Mouse (Mus musculus): ENCODE results near the gene D630003M21Rik.

D630003M21Rik gene

DNA sequence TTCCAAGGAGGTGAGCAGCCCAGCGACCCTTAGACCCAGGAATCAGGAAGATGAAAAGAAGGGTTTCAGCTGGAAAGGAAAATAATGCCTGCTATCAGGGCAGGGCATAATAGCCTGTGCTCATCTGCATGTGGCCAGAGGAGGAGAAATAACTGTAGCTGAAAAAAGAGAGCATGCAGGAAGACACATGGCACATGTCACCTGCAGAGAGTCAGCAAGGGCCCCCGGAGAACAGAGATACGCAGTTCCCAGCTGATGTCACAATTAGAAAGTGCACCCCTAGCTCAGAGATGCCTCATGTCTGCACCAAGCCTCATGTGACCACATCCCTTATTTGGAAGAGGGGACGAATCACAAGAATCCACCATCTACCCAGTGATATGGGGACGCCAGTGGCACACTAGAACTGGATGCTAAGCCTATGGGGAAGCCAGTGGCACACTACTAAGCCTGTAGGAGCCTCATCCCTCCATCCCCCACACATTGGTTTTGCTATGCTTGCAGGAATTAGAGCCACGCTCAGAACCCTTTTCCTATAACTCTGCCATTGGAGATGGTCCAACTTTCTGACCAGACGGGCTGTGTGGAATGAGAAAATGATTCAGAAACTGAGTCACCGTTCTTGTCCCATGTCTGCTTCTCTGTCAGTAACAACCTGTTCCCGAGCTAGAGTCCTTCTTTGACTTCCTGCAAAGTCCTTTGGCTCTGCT is 61.4 kb downstream of the D630003M21Rik start:
- DNase-seq (ENCODE audit: low spot score in 2 of 2), result no peak

DNA sequence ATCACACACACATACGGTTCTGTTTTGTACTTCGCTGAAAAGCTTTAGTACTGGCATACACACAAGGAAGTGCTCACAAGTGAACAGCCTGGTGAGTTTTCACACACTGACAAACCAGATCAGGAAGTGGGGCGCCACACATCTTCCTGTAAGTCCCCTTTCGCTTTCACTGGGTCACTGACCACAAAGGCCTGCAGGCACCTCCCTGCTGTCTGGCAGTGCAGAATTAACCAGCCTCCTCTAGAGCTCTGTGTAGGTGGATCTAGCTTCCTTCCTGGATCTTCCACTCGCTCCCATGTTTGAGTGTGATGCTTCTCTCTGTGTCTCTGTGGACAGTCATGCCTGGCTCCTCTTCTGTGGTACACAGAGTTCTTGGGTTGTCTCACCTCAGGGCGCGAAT is 62.4 kb downstream of the D630003M21Rik start:
- DNase-seq (ENCODE audit: low spot score in 2 of 2), result no peak

DNA sequence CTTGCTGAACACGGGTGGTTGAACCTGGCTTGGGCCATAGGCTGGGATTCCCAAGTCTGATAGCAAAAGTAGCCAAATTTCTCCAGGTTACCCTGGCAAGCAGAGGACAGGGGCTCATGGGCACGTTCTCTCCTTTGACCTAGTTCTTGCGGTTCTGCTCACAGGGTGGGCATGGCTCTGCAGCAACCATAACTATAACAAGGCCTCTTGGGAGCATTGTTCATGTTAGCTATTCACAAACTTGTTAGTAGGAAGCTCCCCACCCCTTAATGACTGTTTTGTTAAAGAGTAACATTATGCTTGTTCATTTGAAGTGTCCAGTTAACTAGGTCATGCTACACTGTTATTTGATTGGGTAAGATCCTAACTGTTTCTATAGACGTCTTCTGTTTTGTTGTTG is 63.2 kb downstream of the D630003M21Rik start:
- DNase-seq (ENCODE audit: low spot score in 2 of 2), result no peak

DNA sequence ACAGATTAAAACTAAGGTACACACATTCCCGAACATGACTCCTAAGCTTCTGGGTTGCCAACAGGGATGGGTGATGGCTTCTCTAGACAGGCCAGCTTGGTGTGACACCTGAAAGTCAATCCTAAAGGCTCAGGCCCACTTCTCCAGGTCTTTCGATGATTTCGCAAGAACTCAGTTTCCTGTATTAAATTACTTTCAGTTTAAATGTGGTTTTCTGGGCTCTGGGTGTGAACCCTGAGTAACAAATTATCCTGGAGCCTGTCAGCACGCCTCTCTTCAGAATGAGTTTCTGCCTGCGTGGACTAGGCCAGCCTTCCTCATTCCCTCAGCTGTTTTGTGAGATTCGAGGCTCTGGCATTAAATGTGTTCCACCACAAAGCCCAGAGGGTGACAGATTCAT is 66.0 kb downstream of the D630003M21Rik start:
- no peak for DNase-seq (ENCODE audit: low spot score in 2 of 2)

DNA sequence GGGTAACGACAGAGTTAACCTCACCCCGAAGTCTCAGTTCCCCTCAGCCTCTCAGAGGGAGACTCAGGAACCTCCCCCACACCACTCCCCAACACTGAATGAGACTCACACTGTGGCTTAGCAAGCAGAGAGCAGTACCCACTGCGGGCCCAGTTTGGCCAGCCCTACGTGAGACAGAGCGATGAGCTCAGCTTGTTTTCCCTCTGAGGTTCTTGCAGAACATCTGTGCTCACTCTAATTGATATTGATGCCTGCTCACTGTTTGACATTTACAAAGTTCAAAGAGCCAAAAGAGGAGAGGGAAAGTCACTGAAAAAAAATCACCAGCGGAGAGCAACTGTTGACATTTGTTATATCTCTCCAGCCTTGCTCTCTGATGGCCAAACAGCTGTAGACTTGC is 67.3 kb downstream of the D630003M21Rik start:
- no peak for DNase-seq (ENCODE audit: low spot score in 2 of 2)

DNA sequence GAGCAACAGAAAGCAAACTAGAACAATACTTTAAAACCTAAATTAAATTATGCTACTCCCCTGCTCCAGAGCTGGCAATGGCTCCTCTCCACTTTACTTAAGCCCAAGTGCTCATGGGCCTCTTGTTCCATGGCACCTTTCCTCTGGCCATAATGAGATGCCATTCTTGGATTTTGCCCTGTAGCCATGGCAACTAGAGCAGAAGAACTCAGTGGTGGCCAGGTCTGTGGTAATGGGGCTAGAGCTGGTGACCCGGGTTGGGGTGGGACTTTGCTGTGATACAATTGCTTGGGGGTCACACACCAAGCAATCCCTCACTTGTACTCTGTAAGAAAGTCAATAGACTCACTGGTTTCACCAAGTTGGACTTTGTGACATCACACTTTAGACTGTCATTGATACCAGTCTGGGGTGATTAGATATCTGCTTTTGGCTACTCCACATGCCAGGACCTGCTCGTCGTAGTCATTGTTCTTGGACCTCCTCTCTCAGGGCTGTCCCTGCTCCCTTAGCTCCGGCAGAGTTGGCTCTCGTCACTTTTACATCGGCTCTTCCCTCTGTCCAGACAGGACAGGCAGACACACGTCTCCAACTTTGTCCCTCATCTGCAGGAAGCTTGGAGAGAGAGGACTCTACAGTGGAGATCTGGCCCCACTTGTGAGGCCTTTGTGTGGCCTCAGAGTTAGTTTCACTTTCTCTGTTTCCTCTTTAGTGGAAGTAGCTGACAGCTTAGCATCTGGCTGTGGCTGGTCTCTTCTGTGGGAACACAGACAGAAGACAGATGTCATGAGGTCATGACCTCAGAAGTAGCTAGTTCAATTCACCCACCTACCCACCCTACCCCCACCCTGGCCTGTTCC is 69.4 kb downstream of the D630003M21Rik start:
- no peak for DNase-seq (ENCODE audit: low spot score in 2 of 2)

DNA sequence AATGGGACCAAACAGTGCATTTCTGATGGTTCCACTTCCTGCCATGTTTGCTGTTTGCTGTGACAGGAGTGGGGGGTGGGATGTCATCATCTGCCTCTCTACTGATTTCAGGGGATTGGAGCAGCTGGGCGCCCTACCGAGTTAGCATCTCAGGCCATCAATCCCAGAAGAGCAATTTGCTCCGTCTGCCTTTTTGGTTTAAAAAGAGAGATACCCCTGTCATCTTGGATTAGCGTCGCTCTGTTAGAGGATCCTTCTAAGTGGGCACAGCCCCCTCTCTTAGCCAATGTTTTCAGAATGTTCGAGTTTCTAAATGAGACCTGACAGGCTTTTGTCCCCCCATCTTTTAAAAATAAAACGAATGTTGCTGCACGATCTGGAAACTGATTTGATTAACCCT is 71.4 kb downstream of the D630003M21Rik start:
- DNase-seq (ENCODE audit: low spot score in 2 of 2), result no peak

DNA sequence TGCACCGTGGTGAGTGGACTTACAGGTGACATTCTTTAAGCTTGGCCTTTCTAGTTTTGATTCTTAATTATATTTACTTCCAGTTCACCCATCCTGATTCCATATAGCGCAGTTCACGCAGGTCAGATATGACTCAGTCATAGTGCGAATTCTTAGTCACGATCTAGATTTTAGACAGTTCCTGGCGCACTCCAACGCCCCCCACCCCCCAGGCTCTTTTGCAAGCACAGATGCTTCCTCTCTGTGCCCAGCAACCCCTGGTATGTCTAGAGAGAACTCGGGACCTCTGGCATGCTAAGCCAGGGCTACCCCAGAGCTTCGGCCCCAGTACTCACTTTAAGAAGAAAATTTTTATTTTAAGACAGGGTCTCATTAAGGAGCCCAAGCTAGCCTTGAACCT is 72.5 kb downstream of the D630003M21Rik start:
- DNase-seq (ENCODE audit: low spot score in 2 of 2), result no peak

DNA sequence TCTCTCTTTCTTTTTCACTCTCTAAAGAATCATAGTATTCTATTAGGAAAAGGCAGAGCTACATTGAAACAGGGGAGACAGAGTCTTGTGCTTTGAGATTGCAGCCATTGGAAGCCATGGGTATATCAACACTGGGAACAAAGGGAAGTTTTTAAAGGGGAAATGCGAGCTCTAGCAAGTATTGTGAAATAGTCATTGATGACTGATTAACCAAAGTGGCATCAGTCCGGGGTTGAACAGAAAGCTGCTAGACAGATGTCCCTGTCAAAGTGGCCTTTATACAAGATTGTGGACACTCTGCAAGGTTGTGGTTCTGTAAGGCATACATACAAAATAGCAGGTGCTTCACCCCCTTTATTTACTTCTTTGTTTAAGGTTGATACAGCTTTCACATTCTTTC is 73.4 kb downstream of the D630003M21Rik start:
- no peak for DNase-seq (ENCODE audit: low spot score in 2 of 2)

DNA sequence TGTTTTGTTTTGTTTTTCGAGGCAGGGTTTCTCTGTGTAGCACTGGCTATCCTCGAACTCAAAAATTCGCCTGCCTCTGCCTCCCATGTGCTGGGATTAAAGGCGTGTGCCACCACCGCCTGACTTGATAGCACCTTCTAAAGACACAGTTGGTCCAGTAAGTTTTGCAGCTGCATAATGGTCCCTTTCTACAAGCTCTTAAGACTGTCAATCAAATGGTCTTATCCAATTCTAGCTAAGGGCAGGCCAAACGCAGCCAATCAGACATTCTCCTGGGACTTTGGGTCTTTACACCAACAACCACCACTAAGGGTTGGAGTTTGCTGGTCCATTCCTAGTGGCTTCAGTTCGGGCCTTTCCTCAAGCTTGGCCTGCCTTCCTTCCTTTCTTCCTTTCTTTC is 73.9 kb downstream of the D630003M21Rik start:
- no peak for DNase-seq (ENCODE audit: low spot score in 2 of 2)

DNA sequence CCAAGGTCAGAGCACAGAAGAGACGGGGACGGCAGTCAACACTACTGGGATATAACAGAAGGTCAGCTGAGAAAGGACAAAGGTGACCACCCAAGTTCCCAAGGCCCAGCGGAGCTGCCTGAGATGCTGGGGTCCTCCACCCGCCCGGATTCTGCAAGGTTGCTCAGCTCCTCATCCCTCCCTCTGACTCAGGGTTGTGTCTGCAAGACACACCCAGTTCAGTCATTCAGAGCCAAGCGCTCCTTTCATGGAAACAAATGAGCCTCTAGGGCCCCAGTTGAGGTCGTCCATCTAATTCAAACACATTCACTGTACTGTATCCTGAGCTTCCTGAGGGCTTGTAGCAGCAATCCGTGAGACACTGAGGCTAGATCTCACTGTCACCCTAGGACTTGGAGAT is 74.4 kb downstream of the D630003M21Rik start:
- DNase-seq (ENCODE audit: low spot score in 2 of 2), result no peak

DNA sequence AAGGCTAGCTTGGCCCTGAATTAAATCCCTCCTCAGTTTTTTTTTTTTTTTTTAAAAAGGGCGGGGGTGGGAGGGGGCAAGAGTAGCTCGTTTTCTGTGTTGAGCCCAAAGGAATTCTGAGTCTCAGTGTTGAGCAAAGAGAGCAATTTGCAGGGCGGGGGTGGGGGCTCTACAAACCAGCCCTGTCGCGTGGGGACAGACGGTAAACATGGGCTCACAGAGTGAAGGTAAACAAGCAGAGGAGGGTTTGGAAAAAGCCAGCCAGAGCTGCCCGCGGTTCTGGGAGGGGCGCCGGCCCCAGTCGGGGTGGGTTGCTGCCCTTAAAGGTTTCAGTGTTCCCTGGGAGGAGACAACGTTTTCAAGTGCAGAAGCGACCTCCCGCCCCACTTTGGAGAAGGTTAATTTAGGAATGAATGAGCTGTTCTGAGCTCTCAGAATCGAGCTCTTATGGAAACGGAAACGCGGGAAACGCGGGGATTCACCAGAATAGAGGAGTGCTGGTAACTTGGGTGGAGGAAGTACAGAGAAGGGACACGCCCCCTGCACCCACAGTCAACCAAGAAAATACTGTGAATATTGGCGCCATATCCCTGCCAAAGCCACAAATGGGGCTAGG is 75.2 kb downstream of the D630003M21Rik start:
- no peak for DNase-seq (ENCODE audit: low spot score in 2 of 2)

DNA sequence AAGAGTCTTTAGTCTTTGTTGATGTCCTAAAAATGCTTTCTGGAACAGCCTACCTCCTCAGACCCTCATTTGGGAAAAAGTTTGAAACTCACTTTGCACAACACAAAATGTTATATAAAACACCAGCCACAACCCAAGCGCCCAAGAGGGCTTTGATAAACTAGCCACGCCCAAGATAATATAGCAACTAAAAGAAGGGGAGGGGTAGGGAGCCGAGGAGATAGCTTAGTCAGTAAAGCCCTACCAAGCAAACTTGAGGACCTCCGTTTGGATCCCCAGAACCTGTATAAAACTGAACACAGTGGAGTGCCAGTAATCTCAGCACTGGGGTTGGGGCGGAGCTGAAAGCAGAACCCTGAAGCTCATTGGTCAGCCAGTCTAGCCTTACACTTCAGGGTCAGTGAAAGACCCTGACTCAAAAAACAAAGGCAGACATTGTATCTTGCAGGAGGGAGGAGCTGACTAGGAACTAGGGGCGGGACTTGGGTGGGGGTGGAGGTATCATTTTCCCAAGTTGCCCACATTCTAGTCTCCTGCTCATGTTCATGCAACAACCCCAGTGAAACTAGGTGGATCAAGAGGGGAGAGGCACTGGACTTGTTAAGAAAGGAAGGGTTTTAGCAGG is 76.2 kb downstream of the D630003M21Rik start:
- DNase-seq (ENCODE audit: low spot score in 2 of 2), result no peak

DNA sequence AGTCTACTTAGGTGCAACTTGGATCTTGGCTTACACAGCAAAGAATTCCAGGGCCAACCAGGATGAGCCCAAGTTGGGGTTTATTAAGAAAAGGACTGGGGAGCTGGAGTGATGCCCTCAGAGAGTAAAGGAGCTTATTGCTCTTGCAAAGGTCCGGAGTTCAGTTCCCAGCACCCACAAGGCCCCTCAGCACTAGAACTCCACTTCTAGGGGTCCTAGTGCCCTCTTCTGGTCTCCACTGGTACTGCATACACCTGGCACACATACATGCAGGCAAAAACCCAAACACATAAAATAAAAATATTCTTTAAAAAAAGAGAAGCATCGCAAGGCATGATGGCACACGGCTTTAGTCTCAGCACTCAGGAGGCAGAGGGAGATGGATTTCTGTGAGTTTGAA is 77.9 kb downstream of the D630003M21Rik start:
- DNase-seq (ENCODE audit: low spot score in 2 of 2), result no peak

DNA sequence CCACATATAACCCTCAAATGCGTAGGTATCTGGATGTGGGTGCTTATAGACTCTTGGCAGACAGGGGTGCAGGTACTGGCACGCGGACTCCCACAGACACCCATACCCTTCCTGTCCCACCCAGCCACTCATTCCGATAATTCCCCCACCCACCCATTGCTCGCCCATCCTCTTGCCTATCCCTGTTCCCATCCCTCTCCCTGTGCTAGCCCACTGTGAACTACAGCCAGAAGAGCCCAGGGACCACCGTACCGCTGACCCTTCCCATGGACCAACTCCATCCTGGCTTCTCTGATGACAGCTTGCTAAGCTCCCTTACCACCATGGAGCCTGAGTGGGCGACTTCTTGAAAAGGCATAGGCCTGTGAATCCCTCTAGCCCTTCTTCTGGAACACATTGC is 82.1 kb downstream of the D630003M21Rik start:
- no peak for DNase-seq (ENCODE audit: low spot score in 2 of 2)

DNA sequence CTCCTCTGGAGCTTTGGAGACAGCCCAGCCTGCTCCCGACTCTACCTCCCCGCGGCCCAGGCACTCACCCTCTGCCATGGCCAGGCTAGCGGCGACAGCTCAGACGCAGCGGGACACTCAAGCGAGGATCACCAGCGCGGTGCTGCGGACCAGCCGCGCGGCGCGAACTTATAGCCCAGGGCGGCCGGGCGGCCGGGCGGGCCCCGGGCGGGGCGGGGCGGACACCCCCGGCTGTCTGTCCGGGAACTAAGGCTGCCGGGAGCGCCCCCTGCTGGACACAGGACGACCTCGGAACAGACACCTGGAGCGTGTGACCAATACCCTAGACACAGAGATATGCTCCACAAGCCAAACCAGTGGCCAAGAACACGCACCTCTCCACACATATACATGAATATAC is 82.8 kb downstream of the D630003M21Rik start, which contains the start of gene Tgm2:
TSS of gene Tgm2 (minus strand) at position 214 of the 400 bp plus-strand sequence.
- DNase-seq (ENCODE audit: low spot score in 2 of 2), result peak; percentile 57 to 66

DNA sequence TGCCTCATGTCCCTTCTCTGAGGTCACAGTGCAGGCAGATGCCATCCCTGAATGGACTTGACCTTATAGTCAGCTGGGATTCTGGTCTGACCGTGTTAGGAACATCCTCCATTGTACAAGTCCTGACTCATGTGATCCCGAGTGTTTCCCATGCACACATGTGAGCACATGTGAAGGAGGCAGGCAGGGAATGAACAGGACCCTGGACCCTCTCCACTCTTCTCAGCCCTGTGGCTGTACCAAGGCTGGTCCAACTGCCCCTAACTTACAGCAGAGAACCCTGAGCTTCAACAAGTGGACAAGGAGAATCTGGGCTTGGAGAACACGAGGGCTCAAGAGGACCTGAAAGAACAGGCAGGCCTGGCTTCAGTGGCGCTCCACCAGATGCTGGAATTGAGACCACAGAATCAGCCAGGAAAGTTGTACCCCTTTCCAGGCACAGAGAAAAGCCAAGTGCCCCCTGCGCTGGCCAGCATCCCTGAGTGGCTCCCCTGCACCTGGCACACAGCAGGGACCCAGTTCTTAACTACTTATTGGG is 83.4 kb downstream of the D630003M21Rik start:
- no peak for DNase-seq (ENCODE audit: low spot score in 2 of 2)

DNA sequence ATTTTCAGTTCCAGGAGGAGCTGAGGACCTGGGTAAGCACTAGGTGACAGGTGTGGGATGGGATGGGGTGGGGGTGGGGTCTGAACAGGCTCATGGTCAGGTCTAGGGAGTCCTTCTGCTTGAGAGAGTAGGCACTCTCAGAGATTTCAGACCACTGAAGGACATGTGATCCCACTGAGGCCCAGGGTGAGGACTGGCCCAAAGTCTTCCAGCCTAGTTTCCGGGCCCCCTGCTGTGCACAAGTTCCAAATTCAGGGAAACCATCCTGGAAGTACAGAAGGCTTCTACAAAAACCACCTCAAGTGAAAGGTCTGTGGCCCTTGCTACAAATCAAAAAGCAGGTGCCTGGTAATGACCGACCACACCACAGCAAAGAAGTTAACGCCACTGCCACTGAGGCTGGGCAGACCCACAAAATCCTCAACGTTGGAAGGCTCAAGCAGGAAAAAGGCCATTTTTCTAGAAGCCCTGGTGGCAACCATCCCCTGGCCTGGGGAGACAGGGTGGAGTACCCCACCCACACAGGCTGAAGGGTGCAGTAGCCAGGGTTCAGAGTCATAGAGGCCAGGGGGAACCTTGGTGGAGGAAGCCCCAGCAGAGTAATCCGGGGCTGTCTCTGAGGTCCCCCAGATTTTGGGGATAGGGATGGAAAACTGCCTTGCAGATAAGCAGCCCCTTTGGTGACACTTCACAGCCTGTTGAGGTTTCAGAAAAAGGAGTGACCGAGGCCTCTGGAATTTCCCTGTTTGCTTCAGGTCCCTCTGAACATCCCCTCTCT is 84.1 kb downstream of the D630003M21Rik start:
- DNase-seq (ENCODE audit: low spot score in 2 of 2), result no peak

DNA sequence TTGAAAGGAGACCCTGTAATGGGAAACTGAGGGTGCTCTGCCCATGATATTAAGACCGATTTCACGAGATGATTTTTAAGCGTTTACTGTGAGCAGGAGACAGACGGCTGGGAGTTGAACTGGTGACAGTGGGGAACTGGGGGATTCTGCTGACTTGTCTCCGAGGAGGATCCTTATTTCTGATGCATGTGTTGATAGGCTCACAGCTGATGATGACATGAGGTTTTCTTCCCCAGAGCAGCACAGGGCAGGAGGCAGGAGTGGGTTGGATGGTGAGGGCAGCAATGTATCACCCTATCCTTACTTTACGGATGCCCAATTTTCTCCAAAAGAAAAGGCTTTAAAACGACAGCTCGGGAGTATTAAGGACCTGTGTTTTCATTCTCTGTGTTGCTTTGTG is 84.8 kb downstream of the D630003M21Rik start:
- no peak for DNase-seq (ENCODE audit: low spot score in 2 of 2)

DNA sequence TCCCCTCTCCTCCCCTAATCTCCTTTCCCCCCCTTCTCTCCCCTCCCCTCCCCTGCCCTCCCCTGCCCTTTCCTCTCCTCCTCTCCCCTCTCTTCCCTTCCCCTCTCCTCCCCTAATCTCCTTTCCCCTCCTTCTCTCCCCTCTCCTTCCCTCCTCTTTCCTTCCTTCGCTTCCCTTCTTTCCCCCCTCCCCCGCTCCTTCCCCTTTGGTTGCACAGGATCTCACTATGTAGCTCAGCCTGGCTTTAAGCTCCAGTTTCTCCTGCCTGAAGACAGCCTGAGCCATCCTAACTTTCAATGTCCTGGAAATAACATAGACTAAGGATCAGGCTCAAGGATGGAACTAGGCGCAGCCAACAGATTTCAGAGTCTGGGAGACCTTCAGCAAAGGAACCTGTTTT is 85.2 kb downstream of the D630003M21Rik start:
- no peak for DNase-seq (ENCODE audit: low spot score in 2 of 2)

DNA sequence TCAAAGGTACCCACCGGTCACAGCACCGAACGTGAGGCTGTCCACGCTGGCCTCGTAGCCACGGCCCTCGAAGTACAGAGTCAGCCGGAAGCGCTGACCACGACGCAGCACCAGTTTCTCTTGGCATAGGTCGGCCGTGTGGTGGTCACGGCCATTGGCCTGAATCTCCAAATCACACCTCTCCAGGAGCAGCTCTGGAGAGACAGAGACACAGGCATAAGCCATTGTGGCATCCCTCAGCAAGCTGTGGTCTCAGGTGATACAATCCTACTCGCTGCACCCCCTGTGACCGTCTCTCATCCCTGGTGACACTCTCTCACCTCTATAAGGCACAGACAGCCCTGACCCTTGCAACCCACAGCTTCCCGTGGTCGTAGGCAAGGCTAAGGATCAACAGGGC is 86.0 kb downstream of the D630003M21Rik start:
- DNase-seq (ENCODE audit: low spot score in 2 of 2), result no peak
